Comparison of ENCODE assay signal across 8 mouse cellular contexts in genomic region chr4:115838196-115838595, GRCm38 (mm10). TPM values are rescaled to one million over a fixed set of nuclear protein-coding genes. Genes with fewer than 3 reads are reported as not detected.
DNase-seq lines count a peak whose midpoint lies in the region; ATAC-seq lines count a peak whose summit lies in the region.

No protein-coding gene starts in this region.

- DNase-seq in CD4-positive, CD25-positive, alpha-beta regulatory T cell, adult 2 months (ENCODE audit: low read depth, low spot score), result peak; percentile 25
- no peak for DNase-seq in midbrain, embryonic 11.5 days (ENCODE audit: low spot score, missing footprints)
- peak; percentile 28 for DNase-seq in thymus, postnatal 14 days
- DNase-seq in testis, postnatal 10 days (ENCODE audit: low spot score), result no peak
- no peak for DNase-seq in right cerebral cortex, postnatal 25 days

- no peaks in the 10 kb centered on the region for H3K9me3 ChIP-seq in midbrain, embryonic 13.5 days
- H3K9me3 ChIP-seq in midbrain, embryonic 11.5 days (ENCODE audit: control insufficient read depth, low read length), result no peaks in the 10 kb centered on the region
- H3K9me3 ChIP-seq in limb, embryonic 15.5 days, result no peaks in the 10 kb centered on the region

- no peaks in the 10 kb centered on the region for H3K27me3 ChIP-seq in midbrain, embryonic 13.5 days
- no peaks in the 10 kb centered on the region for H3K27me3 ChIP-seq in midbrain, embryonic 11.5 days (ENCODE audit: control insufficient read depth, insufficient read depth, low read length)
- no peaks in the 10 kb centered on the region for H3K27me3 ChIP-seq in limb, embryonic 15.5 days

- H3K4me2 ChIP-seq in midbrain, embryonic 13.5 days (replicated peaks), result peak overlapping the region; percentile 72
- no peak overlapping the region for H3K4me2 ChIP-seq in midbrain, embryonic 11.5 days
- no peak overlapping the region for H3K4me2 ChIP-seq in limb, embryonic 15.5 days

- no peak overlapping the region for H3K27ac ChIP-seq in midbrain, embryonic 13.5 days
- H3K27ac ChIP-seq in midbrain, embryonic 11.5 days (ENCODE audit: low read depth, low read length), result no peak overlapping the region
- no peak overlapping the region for H3K27ac ChIP-seq in limb, embryonic 15.5 days

- no peak overlapping the region for H3K9ac ChIP-seq in midbrain, embryonic 13.5 days (replicated peaks)
- no peak overlapping the region for H3K9ac ChIP-seq in midbrain, embryonic 11.5 days (ENCODE audit: low read length)
- H3K9ac ChIP-seq in limb, embryonic 15.5 days, result no peak overlapping the region

- no peak overlapping the region; the same call in 1 of the 2 replicates for H3K4me3 ChIP-seq in midbrain, embryonic 13.5 days (replicated peaks)
- no peak overlapping the region for H3K4me3 ChIP-seq in midbrain, embryonic 11.5 days (ENCODE audit: low read depth, low read length)
- 0 out of 2 replicates have a peak overlapping the region, but pooled peaks have one; percentile 64 for H3K4me3 ChIP-seq in limb, embryonic 15.5 days

- no peak for ATAC-seq in CD4-positive, CD25-positive, alpha-beta regulatory T cell, adult 4 months
- ATAC-seq in midbrain, embryonic 13.5 days, result no peak
- ATAC-seq in midbrain, embryonic 11.5 days (ENCODE audit: low FRiP score), result no peak
- no peak for ATAC-seq in limb, embryonic 15.5 days (ENCODE audit: insufficient number of reproducible peaks, low FRiP score, low TSS enrichment, low read depth)

- no peaks in the 10 kb centered on the region for H3K36me3 ChIP-seq in midbrain, embryonic 13.5 days
- H3K36me3 ChIP-seq in midbrain, embryonic 11.5 days (ENCODE audit: control insufficient read depth, insufficient read depth, low read length), result no peaks in the 10 kb centered on the region
- H3K36me3 ChIP-seq in limb, embryonic 15.5 days, result peaks cover 25% of the 10 kb centered on the region

- 72% methylated on average over 4 of the region's 4 CpGs for WGBS in midbrain, embryonic 13.5 days
- WGBS in midbrain, embryonic 11.5 days, result 74% methylated on average over 4 of the region's 4 CpGs
- 70% methylated on average over 4 of the region's 4 CpGs for WGBS in limb, embryonic 15.5 days

- H3K4me1 ChIP-seq in midbrain, embryonic 13.5 days (replicated peaks), result peaks cover 13% of the 10 kb centered on the region
- peaks cover 7% of the 10 kb centered on the region; the same call in 1 of the 2 replicates for H3K4me1 ChIP-seq in midbrain, embryonic 11.5 days (ENCODE audit: control insufficient read depth, insufficient read depth, low read length)
- H3K4me1 ChIP-seq in limb, embryonic 15.5 days, result peaks cover 6% of the 10 kb centered on the region

RNA-seq across cellular contexts. Expression of gene Mknk1, which starts 0.8 kb away (rescaled TPM):
- polyA plus RNA-seq in CD4-positive, CD25-positive, alpha-beta regulatory T cell, adult 4 months (2017; shearing (Covaris generic)), result 10 to 100 TPM; 43.4 to 47.5 TPM
- 23.3 and 25.7 TPM in 2 replicates for polyA plus RNA-seq in midbrain, embryonic 13.5 days (2015; fragmentation: Nextera tagmentation; extraction: Ambion mirVana)
- polyA plus RNA-seq in midbrain, embryonic 11.5 days (2014; fragmentation: Nextera tagmentation; extraction: Ambion mirVana), result 17.9 and 22.3 TPM in 2 replicates
- polyA plus RNA-seq in limb, embryonic 15.5 days (2015; fragmentation: Nextera tagmentation; extraction: Ambion mirVana), result 31.8 and 32.7 TPM in 2 replicates

RNA-seq across cellular contexts. Expression of gene Mob3c, which starts 10.3 kb away (rescaled TPM):
- polyA plus RNA-seq in CD4-positive, CD25-positive, alpha-beta regulatory T cell, adult 4 months (2017; shearing (Covaris generic)), result 10 to 100 TPM; 13.5 to 15.8 TPM
- polyA plus RNA-seq in midbrain, embryonic 13.5 days (2015; fragmentation: Nextera tagmentation; extraction: Ambion mirVana), result 4.0 and 4.9 TPM in 2 replicates
- 2.5 and 3.7 TPM in 2 replicates for polyA plus RNA-seq in midbrain, embryonic 11.5 days (2014; fragmentation: Nextera tagmentation; extraction: Ambion mirVana)
- 14.0 and 14.1 TPM in 2 replicates for polyA plus RNA-seq in limb, embryonic 15.5 days (2015; fragmentation: Nextera tagmentation; extraction: Ambion mirVana)

RNA-seq across cellular contexts. Expression of gene Kncn, which starts 46.0 kb away (rescaled TPM):
- polyA plus RNA-seq in CD4-positive, CD25-positive, alpha-beta regulatory T cell, adult 4 months (2017; shearing (Covaris generic)), result not detected
- 0.24 TPM in 1 of 2 replicates, not detected in the other for polyA plus RNA-seq in midbrain, embryonic 13.5 days (2015; fragmentation: Nextera tagmentation; extraction: Ambion mirVana)
- not detected in 2 replicates for polyA plus RNA-seq in midbrain, embryonic 11.5 days (2014; fragmentation: Nextera tagmentation; extraction: Ambion mirVana)
- not detected in 2 replicates for polyA plus RNA-seq in limb, embryonic 15.5 days (2015; fragmentation: Nextera tagmentation; extraction: Ambion mirVana)

RNA-seq across cellular contexts. Expression of gene 6430628N08Rik, which starts 52.3 kb away (rescaled TPM):
- not detected for polyA plus RNA-seq in CD4-positive, CD25-positive, alpha-beta regulatory T cell, adult 4 months (2017; shearing (Covaris generic))
- polyA plus RNA-seq in midbrain, embryonic 13.5 days (2015; fragmentation: Nextera tagmentation; extraction: Ambion mirVana), result 0.12 and 0.32 TPM in 2 replicates
- polyA plus RNA-seq in midbrain, embryonic 11.5 days (2014; fragmentation: Nextera tagmentation; extraction: Ambion mirVana), result 0.33 TPM in 1 of 2 replicates, not detected in the other
- not detected in 2 replicates for polyA plus RNA-seq in limb, embryonic 15.5 days (2015; fragmentation: Nextera tagmentation; extraction: Ambion mirVana)

RNA-seq across cellular contexts. Expression of gene Atpaf1, which starts 53.6 kb away (rescaled TPM):
- 10 to 100 TPM; 16.6 to 19.2 TPM for polyA plus RNA-seq in CD4-positive, CD25-positive, alpha-beta regulatory T cell, adult 4 months (2017; shearing (Covaris generic))
- 38.7 and 41.9 TPM in 2 replicates for polyA plus RNA-seq in midbrain, embryonic 13.5 days (2015; fragmentation: Nextera tagmentation; extraction: Ambion mirVana)
- 42.3 and 50.9 TPM in 2 replicates for polyA plus RNA-seq in midbrain, embryonic 11.5 days (2014; fragmentation: Nextera tagmentation; extraction: Ambion mirVana)
- polyA plus RNA-seq in limb, embryonic 15.5 days (2015; fragmentation: Nextera tagmentation; extraction: Ambion mirVana), result 44.1 and 50.6 TPM in 2 replicates

Comparison
In these comparisons a context has a peak if more than half of its experiments do, and no peak if none do; other contexts are left out.
1. DNase-seq: peak in CD4-positive, CD25-positive, alpha-beta regulatory T cell, adult 2 months (single experiment) and thymus, postnatal 14 days (single experiment); none in midbrain, embryonic 11.5 days (single experiment), testis, postnatal 10 days (single experiment) and right cerebral cortex, postnatal 25 days (single experiment).